Mouse (Mus musculus) midbrain, embryonic 14.5 days (tissue): Measurements from ENCODE around the gene Gm20532. TPM values are rescaled to one million over a fixed set of nuclear protein-coding genes. Genes with fewer than 3 reads are reported as not detected.

Experiments
- ATAC-seq: fragments of 200-750 bp; cut with Nextera tagmentation; 2 replicates; pipeline ENCODE4 v1.8.0; 2017; ENCODE audit warnings: moderate number of reproducible peaks, moderate library complexity; ENCODE audit not compliant: low FRiP score, low TSS enrichment
- DNase-seq: peaks from one replicate; pipeline ENCODE4 v3.0.0-alpha.2; 2015
- H3K27ac ChIP-seq: fragments of 300-500 bp; sonication (generic); replicated peaks from 2 replicates; pipeline ENCODE4 v1.5.1; 2014; ENCODE audit warnings: mild to moderate bottlenecking, low read depth, low read length, moderate library complexity
- H3K27me3 ChIP-seq: fragments of 300-500 bp; sonication (generic); 2 replicates; pipeline ENCODE4 v1.6.1; 2014; ENCODE audit warnings: low read length, control low read depth, mixed read lengths; ENCODE audit not compliant: control insufficient read depth, insufficient read depth
- H3K36me3 ChIP-seq: fragments of 300-500 bp; sonication (generic); 2 replicates; pipeline ENCODE4 v1.6.1; 2014; ENCODE audit warnings: low read length, control low read depth; ENCODE audit not compliant: control insufficient read depth, insufficient read depth
- H3K4me1 ChIP-seq: fragments of 300-500 bp; sonication (generic); 2 replicates; pipeline ENCODE4 v1.6.1; 2014; ENCODE audit warnings: mild to moderate bottlenecking, antibody characterized with exemption, low read length, control low read depth; ENCODE audit not compliant: control insufficient read depth, insufficient read depth
- H3K4me2 ChIP-seq: fragments of 300-500 bp; sonication (generic); 2 replicates; pipeline ENCODE4 v1.6.1; 2014; ENCODE audit warnings: mild to moderate bottlenecking, low read length, moderate library complexity
- H3K4me3 ChIP-seq: fragments of 300-500 bp; sonication (generic); replicated peaks from 2 replicates; pipeline ENCODE4 v1.5.1; 2014; ENCODE audit warnings: low read depth, low read length
- H3K9ac ChIP-seq: fragments of 300-500 bp; sonication (generic); replicated peaks from 2 replicates; pipeline ENCODE4 v1.6.1; 2014; ENCODE audit warnings: mild to moderate bottlenecking, low read length, moderate library complexity
- H3K9me3 ChIP-seq: fragments of 300-500 bp; sonication (generic); 2 replicates; pipeline ENCODE4 v1.6.1; 2016; ENCODE audit warnings: low read length, control low read depth, mixed read lengths; ENCODE audit not compliant: control insufficient read depth
- WGBS: fragments of 180-500 bp; shearing (Covaris S2); extraction: QIAGEN DNeasy Blood & Tissue Kit; methylation state at CpG from one replicate; pipeline ENCODE4 v1.1.7; 2014; 5-methylcytosine and 5-hydroxymethylcytosine counted together
- polyA plus RNA-seq: library from polyadenylated mRNA; unstranded; fragments of >200 nt; fragmentation: Nextera tagmentation; extraction: Ambion mirVana; gene quantifications from 2 replicates; pipeline ENCODE4 v1.2.1, GENCODE M21; 2014

Gm20532 gene
- polyA plus RNA-seq, 1 experiment from 2014 or later, result not detected

DNA sequence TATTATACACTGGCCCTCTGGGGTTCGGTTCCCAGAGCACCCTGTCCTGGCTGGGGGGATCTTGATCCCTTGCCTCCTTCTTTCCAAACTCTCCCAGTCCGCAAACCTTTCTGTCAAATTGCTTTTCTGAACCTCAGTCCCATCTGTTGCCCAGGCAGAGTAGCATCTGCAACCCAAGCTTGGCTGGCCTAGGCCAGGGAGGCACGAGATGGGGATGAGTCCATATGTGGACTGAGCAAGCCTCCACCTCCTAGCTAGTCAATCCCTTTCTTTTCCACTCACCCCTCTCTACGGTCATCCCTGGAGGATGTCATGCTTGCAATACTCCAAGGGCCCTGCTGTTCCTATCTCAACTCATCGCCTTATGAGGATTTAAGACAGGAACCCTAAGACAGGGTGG, 16.2 kb downstream of the Gm20532 start:
- Histone ChIP-seq H3K4me2 (no peak overlapping the region), H3K9ac (no peak overlapping the region), H3K9me3 (no peaks in the 10 kb centered on the region), H3K27ac (no peak overlapping the region), H3K4me1 (0 out of 2 replicates have a peak, but pooled peaks cover 5% of the 10 kb centered on the region), H3K27me3 (peaks cover 23% of the 10 kb centered on the region), H3K36me3 (no peaks in the 10 kb centered on the region), H3K4me3 (no peak overlapping the region)
- WGBS, result 89% methylated on average over 5 of the region's 5 CpGs
- no peak for ATAC-seq
- DNase-seq, result no peak

DNA sequence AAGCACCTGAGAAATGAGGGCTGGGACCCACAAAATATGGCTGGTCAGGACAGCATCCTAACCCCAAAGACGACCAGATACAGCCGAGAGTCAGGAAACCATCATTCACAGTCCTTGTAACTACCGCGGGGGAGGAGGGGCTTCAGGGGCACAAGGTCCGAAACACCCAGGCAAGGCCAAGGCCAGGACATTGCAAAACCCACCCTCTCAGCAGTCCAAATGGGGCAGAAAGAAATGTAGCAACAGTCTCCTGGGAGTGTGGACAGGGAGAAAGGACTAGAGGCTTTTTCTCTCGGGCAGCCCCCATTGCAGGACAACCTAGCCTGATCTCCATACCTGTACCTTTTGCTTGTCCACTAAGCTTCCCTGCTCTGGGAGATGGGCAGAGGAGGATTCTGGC, 16.7 kb downstream of the Gm20532 start:
- H3K27me3 ChIP-seq, result peaks cover 23% of the 10 kb centered on the region
- no peak for DNase-seq
- H3K9me3 ChIP-seq, result no peaks in the 10 kb centered on the region
- no peak overlapping the region for H3K27ac ChIP-seq
- 26% methylated on average over 6 of the region's 6 CpGs for WGBS
- no peak for ATAC-seq
- H3K36me3 ChIP-seq, result no peaks in the 10 kb centered on the region
- 0 out of 2 replicates have a peak, but pooled peaks cover 5% of the 10 kb centered on the region for H3K4me1 ChIP-seq
- peak overlapping the region; percentile 48 for H3K4me3 ChIP-seq
- H3K9ac ChIP-seq, result no peak overlapping the region
- peak overlapping the region; percentile 66 for H3K4me2 ChIP-seq

DNA sequence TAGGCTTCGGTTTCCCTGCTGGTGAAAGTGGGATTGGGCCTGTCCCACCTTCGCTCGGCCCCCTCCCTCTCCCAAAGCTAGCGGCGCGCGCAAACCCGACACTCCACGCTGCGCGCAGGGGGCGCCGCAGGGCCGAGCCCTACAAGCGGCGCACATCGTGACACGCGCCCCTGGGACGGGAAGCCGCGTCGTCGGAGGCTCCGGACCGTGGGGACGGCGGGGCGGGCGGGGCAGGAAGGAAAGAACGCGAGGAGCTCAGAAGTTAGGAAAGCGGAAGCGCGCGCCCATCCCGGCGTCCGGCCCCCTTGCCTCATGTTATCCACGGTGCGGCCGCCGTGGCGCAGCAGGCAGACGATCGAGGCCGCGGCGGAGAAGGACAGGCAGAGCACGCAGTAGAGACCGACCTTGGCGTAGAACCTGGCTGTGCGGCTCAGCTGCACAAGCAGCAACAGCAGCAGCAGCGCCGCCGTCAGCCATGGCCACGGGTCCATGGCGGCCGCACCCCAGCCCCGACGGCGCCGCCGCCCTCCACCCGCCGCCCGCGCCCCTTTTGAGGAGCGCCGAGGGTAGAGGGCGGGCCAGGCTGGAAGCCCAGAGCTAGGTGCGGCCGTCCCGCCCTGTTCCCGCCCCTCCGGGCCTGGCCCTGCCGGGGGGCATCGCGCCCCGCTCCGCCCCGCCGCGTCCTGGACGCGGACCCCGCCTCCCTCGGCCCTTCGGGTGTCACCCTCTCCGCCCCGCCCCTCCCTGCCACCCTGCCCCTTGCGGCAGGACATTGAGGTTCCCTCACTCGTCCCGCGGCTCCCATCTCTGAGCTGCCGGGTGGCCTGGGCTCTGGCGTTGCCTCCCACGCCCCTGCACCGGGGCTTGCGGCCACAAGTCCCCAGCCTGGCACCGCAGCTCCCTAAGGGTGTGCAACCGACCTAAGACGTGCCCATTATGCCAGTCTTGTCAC, 17.6 kb downstream of the Gm20532 start, which contains the start of gene Agpat2:
Gene Agpat2, minus strand, starts transcription at position 698 of the 952 bp plus-strand sequence.
- peak within 1 kb of the TSS; percentile 48 for H3K4me3 ChIP-seq
- ATAC-seq (peak; percentile 50), DNase-seq (peak; percentile 75)
- H3K4me1 ChIP-seq, result 0 out of 2 replicates have a peak, but pooled peaks cover 5% of the 10 kb centered on the region
- 1% methylated on average over 100 of the region's 103 CpGs for WGBS
- H3K4me2 ChIP-seq, result peak within 1 kb of the TSS; percentile 66
- peak within 1 kb of the TSS; percentile 55 for H3K9ac ChIP-seq
- no peaks in the 10 kb centered on the region for H3K9me3 ChIP-seq
- H3K27ac ChIP-seq, result no peak within 1 kb of the TSS
- H3K27me3 ChIP-seq, result peaks cover 23% of the 10 kb centered on the region
- no peaks in the 10 kb centered on the region for H3K36me3 ChIP-seq

DNA sequence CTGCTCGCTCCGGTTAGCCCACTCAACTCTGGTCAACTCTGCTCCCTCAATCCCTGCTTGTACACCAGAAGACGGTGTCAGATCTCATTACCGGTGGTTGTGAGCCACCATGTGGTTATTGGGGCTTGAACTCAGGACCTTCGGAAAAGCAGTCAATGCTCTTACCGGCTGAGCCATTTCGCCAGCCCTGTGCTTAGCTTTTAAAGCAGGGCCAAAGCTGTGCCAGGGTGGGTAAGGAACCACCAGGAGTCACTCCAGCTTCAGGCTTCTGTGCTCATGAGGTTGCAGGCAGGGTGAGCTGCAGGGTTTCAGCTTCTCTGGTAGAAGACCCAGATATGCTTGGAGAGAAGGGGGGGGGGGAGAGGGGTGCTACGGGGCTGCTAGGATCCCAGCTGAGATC, 18.9 kb downstream of the Gm20532 start:
- no peaks in the 10 kb centered on the region for H3K9me3 ChIP-seq
- no peak overlapping the region for H3K27ac ChIP-seq
- H3K4me3 ChIP-seq, result no peak overlapping the region
- 0 out of 2 replicates have a peak, but pooled peaks cover 5% of the 10 kb centered on the region for H3K4me1 ChIP-seq
- H3K36me3 ChIP-seq, result no peaks in the 10 kb centered on the region
- DNase-seq (no peak), ATAC-seq (no peak)
- no peak overlapping the region for H3K9ac ChIP-seq
- peaks cover 23% of the 10 kb centered on the region for H3K27me3 ChIP-seq
- 86% methylated on average over 8 of the region's 8 CpGs for WGBS
- H3K4me2 ChIP-seq, result no peak overlapping the region

DNA sequence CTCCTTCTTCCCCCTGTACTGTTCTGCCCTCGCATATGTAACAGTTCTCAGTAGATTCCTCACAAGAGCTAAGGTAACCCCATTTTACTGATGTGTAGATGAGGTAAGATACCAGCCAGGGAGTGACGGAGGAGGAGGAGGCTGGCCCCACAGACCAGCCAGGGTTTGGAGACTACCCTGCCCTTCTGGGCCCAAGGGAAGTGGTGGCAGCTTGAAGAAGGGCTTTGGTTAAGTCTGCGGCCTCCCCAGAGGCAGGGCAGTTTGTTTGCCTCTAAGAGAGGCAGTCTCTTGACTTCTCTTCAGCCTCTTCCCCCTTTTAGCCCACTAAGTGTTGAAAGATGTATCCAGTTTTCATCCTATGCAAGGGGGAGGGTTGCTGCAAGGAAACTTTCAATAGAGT, 20.1 kb downstream of the Gm20532 start:
- ATAC-seq, result no peak
- Histone ChIP-seq H3K4me2 (no peak overlapping the region), H3K27me3 (peaks cover 23% of the 10 kb centered on the region), H3K4me1 (0 out of 2 replicates have a peak, but pooled peaks cover 5% of the 10 kb centered on the region), H3K9ac (no peak overlapping the region), H3K9me3 (no peaks in the 10 kb centered on the region), H3K27ac (no peak overlapping the region), H3K36me3 (no peaks in the 10 kb centered on the region), H3K4me3 (no peak overlapping the region)
- WGBS, result 81% methylated on average over 3 of the region's 3 CpGs
- no peak for DNase-seq

DNA sequence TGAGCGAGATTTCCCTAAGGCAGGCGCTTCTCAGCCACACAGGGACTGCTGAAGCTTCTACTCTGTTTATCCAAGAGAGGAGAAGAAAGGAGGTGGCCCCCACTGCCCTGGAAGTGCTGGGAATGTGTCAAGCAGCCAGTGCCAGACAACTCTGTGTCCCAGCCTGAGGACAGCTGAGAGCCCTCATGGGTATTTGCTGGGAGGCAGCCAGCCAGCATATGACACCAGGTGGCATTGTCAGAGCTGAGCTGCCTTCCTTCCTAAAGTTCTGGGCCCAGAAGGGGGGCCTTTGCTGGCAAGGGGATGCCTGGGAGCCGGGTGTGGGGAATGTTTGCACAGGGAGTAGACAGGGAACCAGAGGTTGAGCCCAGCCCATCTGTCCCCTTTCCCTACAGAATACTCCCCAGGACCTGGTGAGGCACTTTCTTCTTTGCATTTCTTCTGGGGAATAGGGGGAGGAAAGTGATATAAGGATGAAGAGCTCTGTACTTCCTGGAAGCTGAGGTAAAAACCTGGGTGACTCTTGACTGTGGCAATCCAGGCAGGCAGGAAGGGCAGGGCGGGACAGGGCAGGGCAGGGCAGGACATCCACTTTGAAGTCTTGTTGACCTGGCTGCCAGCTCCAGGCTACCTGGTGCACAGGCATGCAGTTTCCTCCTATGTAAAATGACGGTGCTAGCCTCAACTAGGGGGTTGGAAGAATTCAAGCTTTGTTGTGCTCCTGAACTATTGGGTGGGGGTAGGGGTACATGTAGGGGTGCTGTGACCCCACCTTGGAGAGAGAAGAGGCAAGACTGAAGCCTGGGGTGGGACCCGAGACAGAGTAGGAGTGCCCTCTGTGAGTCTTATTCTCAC, 20.8 kb downstream of the Gm20532 start:
- H3K4me2 ChIP-seq, result no peak overlapping the region
- 0 out of 2 replicates have a peak, but pooled peaks cover 5% of the 10 kb centered on the region for H3K4me1 ChIP-seq
- WGBS, result 62% methylated on average over 6 of the region's 6 CpGs
- ATAC-seq, result no peak
- DNase-seq, result peak; percentile 16
- no peaks in the 10 kb centered on the region for H3K36me3 ChIP-seq
- peaks cover 23% of the 10 kb centered on the region for H3K27me3 ChIP-seq
- H3K27ac ChIP-seq, result no peak overlapping the region
- H3K9ac ChIP-seq, result no peak overlapping the region
- H3K9me3 ChIP-seq, result no peaks in the 10 kb centered on the region
- H3K4me3 ChIP-seq, result no peak overlapping the region

DNA sequence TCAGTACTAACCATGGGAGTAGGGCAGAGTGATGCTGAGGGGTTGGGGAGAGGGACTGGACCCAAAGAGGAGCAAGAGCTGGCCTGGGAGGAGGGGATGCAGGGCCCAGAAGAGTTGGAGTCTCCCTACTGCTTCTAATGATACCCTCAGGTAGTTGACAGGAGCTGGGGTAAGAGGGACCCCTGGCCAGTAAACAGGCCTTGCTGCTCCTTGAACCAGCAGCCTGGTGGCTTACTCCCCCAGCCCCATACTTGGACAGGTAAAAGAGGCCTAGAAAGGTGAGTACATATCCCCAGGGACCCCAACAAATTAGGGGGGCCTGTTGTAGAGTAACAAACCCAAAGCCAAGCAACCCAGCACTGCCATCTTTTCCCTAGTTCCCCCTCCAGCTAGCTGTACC, 22.3 kb downstream of the Gm20532 start:
- 0 out of 2 replicates have a peak, but pooled peaks cover under 1% of the 10 kb centered on the region for H3K4me1 ChIP-seq
- DNase-seq, result no peak
- no peak overlapping the region for H3K27ac ChIP-seq
- no peak for ATAC-seq
- no peak overlapping the region for H3K4me2 ChIP-seq
- H3K9ac ChIP-seq, result no peak overlapping the region
- H3K9me3 ChIP-seq, result no peaks in the 10 kb centered on the region
- peaks cover 10% of the 10 kb centered on the region for H3K27me3 ChIP-seq
- no peak overlapping the region for H3K4me3 ChIP-seq
- no peaks in the 10 kb centered on the region for H3K36me3 ChIP-seq

DNA sequence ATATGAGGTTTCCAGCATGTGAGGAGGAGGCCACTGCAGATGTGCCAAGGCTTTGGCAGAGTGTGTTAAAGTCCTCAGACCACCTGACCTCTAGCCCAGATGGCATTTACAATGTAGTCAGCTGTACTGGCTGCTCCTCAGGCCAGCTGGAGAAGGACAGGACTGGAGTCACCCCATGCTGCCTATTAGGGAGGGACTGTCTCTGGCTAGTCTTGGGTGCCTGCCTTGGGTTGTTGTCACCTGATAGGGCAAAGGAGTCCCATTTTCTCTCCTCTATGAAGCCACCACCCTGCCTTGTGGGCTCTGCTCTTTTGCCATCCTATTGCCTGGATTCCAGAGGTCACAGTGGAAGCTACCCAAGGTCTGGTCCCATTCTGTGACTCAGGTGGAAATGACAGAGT, 22.8 kb downstream of the Gm20532 start:
- H3K27ac ChIP-seq, result no peak overlapping the region
- H3K4me3 ChIP-seq, result no peak overlapping the region
- H3K9ac ChIP-seq, result no peak overlapping the region
- ATAC-seq (no peak), DNase-seq (no peak)
- H3K27me3 ChIP-seq, result peaks cover 7% of the 10 kb centered on the region; the same call in 1 of the 2 replicates
- H3K4me2 ChIP-seq, result no peak overlapping the region
- H3K36me3 ChIP-seq, result no peaks in the 10 kb centered on the region
- no peaks in the 10 kb centered on the region for H3K4me1 ChIP-seq
- H3K9me3 ChIP-seq, result no peaks in the 10 kb centered on the region
